ENCODE assay signal across 22 mouse cellular contexts in the genomic region with DNA sequence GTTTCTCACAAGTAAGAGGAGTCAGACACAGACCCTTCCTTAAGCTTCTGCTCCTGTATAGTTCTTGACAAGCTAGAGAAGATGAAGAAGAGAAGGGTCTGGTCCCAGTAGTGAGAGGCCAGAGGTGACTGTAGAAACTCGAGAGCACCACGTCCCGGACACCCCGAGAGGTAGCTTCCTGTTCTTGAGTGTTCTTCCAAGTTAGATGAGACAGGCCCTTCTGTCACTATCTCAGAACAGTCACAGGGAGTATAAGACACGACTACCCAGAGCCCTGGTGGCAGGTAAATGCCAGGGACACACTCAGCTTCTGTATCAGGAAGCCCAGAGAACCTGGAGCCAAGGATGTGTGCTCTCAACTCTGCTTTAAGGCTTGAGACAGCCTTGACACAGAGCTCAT. TPM values are rescaled to one million over a fixed set of nuclear protein-coding genes. Genes with fewer than 3 reads are reported as not detected.
DNase-seq lines count a peak whose midpoint lies in the region; ATAC-seq and TF ChIP-seq lines count a peak whose summit lies in the region.
"Had no signal": no experiment of that assay in that cellular context is flagged by ENCODE, and none has a peak within 500 bp of the region (broad histone marks: within the 10 kb centered on the region; RNA-seq: fewer than 3 reads in every experiment).

No protein-coding gene starts in this region.

- no peak for TF ChIP-seq POLR2A in CH12.LX (IDR thresholded peaks at IDR 0.05; ENCODE audit: low read depth, low read length)

- H3K4me2 ChIP-seq in midbrain, embryonic 11.5 days: no peak overlapping the region
- no peak overlapping the region for H3K4me2 ChIP-seq in CH12.LX (ENCODE audit: insufficient read depth, low read depth, poor library complexity, severe bottlenecking)

- no peak overlapping the region for H3K27ac ChIP-seq in heart, embryonic 10.5 days
- H3K27ac ChIP-seq in layer of hippocampus, adult 2 months: peak overlapping the region; percentile 91; the same call in 1 of the 2 replicates
- no peak overlapping the region for H3K27ac ChIP-seq in midbrain, embryonic 11.5 days (ENCODE audit: low read depth, low read length)
- no peak overlapping the region for H3K27ac ChIP-seq in midbrain, embryonic 10.5 days (replicated peaks)
- no peak overlapping the region for H3K27ac ChIP-seq in CH12.LX (ENCODE audit: insufficient read depth, low read depth)

- H3K79me2 ChIP-seq in CH12.LX (replicated peaks; ENCODE audit: control insufficient read depth, extremely low read depth, insufficient read depth, poor library complexity, severe bottlenecking): no peaks in the 10 kb centered on the region

- H3K4me3 ChIP-seq in heart, embryonic 10.5 days: no peak overlapping the region
- H3K4me3 ChIP-seq in layer of hippocampus, adult 2 months: no peak overlapping the region
- H3K4me3 ChIP-seq in midbrain, embryonic 11.5 days (ENCODE audit: low read depth, low read length): no peak overlapping the region
- H3K4me3 ChIP-seq in midbrain, embryonic 10.5 days: no peak overlapping the region
- no peak overlapping the region for H3K4me3 ChIP-seq in CH12.LX (replicated peaks in 1 of 3; ENCODE audit: low read depth in 2 of 3, low read length in 2 of 3, poor library complexity in 1 of 3)

- TF ChIP-seq RAD21 in CH12.LX (IDR thresholded peaks at IDR 0.05; ENCODE audit: low read depth, low read length): no peak

- in situ Hi-C loops in CH12.LX (cut with MboI; ENCODE audit: low pct_ligation_motif_present, low pct_unique_long_range_greater_than_20kb, low sequenced_read_pairs): no loop called here

- no peak for TF ChIP-seq CTCF in layer of hippocampus, adult 2 months (conservative IDR thresholded peaks at IDR 0.05)
- TF ChIP-seq CTCF in CH12.LX (conservative IDR thresholded peaks at IDR 0.05 in 1 of 2, IDR thresholded peaks at IDR 0.05 in 1 of 2; ENCODE audit: low read depth in 2 of 2, low read length in 2 of 2): no peak

- no peak for ATAC-seq in midbrain, embryonic 11.5 days (ENCODE audit: low FRiP score)
- ATAC-seq: activated CD4-positive, CD25-positive, alpha-beta regulatory T cell, adult 4 months; CD4-positive, CD25-positive, alpha-beta regulatory T cell, adult 4 months; Patski had no signal

- H3K36me3 ChIP-seq in heart, embryonic 10.5 days: peaks cover 96% of the 10 kb centered on the region
- H3K36me3 ChIP-seq in midbrain, embryonic 11.5 days (ENCODE audit: control insufficient read depth, insufficient read depth, low read length): peaks cover 25% of the 10 kb centered on the region
- peaks cover 98% of the 10 kb centered on the region for H3K36me3 ChIP-seq in midbrain, embryonic 10.5 days
- peaks cover 72 to 96% of the 10 kb centered on the region in 2 experiments for H3K36me3 ChIP-seq in CH12.LX (replicated peaks in 1 of 2; ENCODE audit: control insufficient read depth in 1 of 2, insufficient read depth in 1 of 2, low read length in 1 of 2)

- H3K4me1 ChIP-seq in heart, embryonic 10.5 days: no peaks in the 10 kb centered on the region
- no peaks in the 10 kb centered on the region for H3K4me1 ChIP-seq in midbrain, embryonic 11.5 days (ENCODE audit: control insufficient read depth, insufficient read depth, low read length)
- H3K4me1 ChIP-seq in midbrain, embryonic 10.5 days: no peaks in the 10 kb centered on the region
- H3K4me1 ChIP-seq in CH12.LX (ENCODE audit: control insufficient read depth in 1 of 2, insufficient read depth in 2 of 2): no peaks in the 10 kb centered on the region

- dilution Hi-C loops in CH12.LX (cut with MboI; ENCODE audit: extremely low pct_ligation_motif_present, extremely low pct_unique_long_range_greater_than_20kb, low sequenced_read_pairs): no loop called here

- TF ChIP-seq EP300 in CH12.LX (IDR thresholded peaks at IDR 0.05; ENCODE audit: low read length): no peak

- H3K9me3 ChIP-seq in heart, embryonic 10.5 days: no peaks in the 10 kb centered on the region
- no peaks in the 10 kb centered on the region for H3K9me3 ChIP-seq in midbrain, embryonic 11.5 days (ENCODE audit: control insufficient read depth, low read length)
- no peaks in the 10 kb centered on the region for H3K9me3 ChIP-seq in midbrain, embryonic 10.5 days (replicated peaks)
- H3K9me3 ChIP-seq in CH12.LX (replicated peaks; ENCODE audit: low read length): no peaks in the 10 kb centered on the region
- H3K9me3 ChIP-seq: G1E had no signal

- no peaks in the 10 kb centered on the region for H3K27me3 ChIP-seq in heart, embryonic 10.5 days (ENCODE audit: insufficient read depth, poor library complexity, severe bottlenecking)
- H3K27me3 ChIP-seq in midbrain, embryonic 11.5 days (ENCODE audit: control insufficient read depth, insufficient read depth, low read length): no peaks in the 10 kb centered on the region
- no peaks in the 10 kb centered on the region for H3K27me3 ChIP-seq in midbrain, embryonic 10.5 days (ENCODE audit: low read depth, poor library complexity, severe bottlenecking)
- no peaks in the 10 kb centered on the region for H3K27me3 ChIP-seq in CH12.LX (replicated peaks)
- H3K27me3 ChIP-seq: Patski had no signal

- WGBS in heart, embryonic 10.5 days: 74% methylated on average over 5 of the region's 5 CpGs
- 90% methylated on average over 5 of the region's 5 CpGs for WGBS in midbrain, embryonic 11.5 days
- 83% methylated on average over 5 of the region's 5 CpGs for WGBS in midbrain, embryonic 10.5 days

- H3K9ac ChIP-seq in midbrain, embryonic 11.5 days (ENCODE audit: low read length): no peak overlapping the region
- no peak overlapping the region for H3K9ac ChIP-seq in CH12.LX (ENCODE audit: insufficient read depth, low read depth)

- peak; percentile 58 for DNase-seq in heart, embryonic 10.5 days (ENCODE audit: low spot score)
- DNase-seq in heart, adult 8-10 months (ENCODE audit: low spot score): no peak
- DNase-seq in layer of hippocampus, adult 2 months (ENCODE audit: low spot score in 2 of 2): no peak
- DNase-seq in layer of hippocampus, postnatal 36 days: no peak
- DNase-seq in midbrain, embryonic 11.5 days (ENCODE audit: low spot score, missing footprints): peak; percentile 59
- no peak for DNase-seq in midbrain, embryonic 10.5 days (ENCODE audit: low spot score)
- DNase-seq in CH12.LX (ENCODE audit: extremely low read depth): no peak
- DNase-seq in cerebellum, postnatal 14 days: no peak
- DNase-seq: adrenal gland, adult 2 months; adrenal gland, adult 8-10 months; adrenal gland, postnatal 10 days; adrenal gland, postnatal 14 days; adrenal gland, postnatal 25 days; adrenal gland, postnatal 36 days; B cell, adult 2 months; cerebellum, adult 11 months; cerebellum, adult 11-12 months; cerebellum, adult 18-20 months had no signal

TF ChIP-seq in CH12.LX, 34 proteins besides CTCF, POLR2A, EP300 and RAD21:
- TF ChIP-seq CHD1 (IDR thresholded peaks at IDR 0.05; ENCODE audit: low read depth, low read length): no peak
- 0 out of 2 replicates have a peak, but pooled peaks have one; percentile 42 for TF ChIP-seq POLR2AphosphoS2 (IDR thresholded peaks at IDR 0.05; ENCODE audit: low read depth, low read length)
- no peak for TF ChIP-seq HCFC1 (IDR thresholded peaks at IDR 0.05; ENCODE audit: low read depth, low read length)
- no peak for TF ChIP-seq MXI1 (IDR thresholded peaks at IDR 0.05; ENCODE audit: low read depth, low read length)

RNA-seq across cellular contexts. Expression of gene Thyn1, which starts 9.7 kb away (rescaled TPM):
- polyA plus RNA-seq in heart, embryonic 10.5 days (2016; fragmentation: Nextera tagmentation; extraction: Ambion mirVana): 125 and 145 TPM in 2 replicates
- 10 to 100 TPM; 24.8 to 30.0 (median 25.8) TPM for total RNA-seq in heart, adult 8-10 months (2022)
- 100 to 1,000 TPM in 1 of 2 experiments, 10 to 100 TPM in 1; 98.7 to 107 TPM for total RNA-seq in layer of hippocampus, adult 2 months (2021)
- 100 to 1,000 TPM; 107 to 109 TPM for total RNA-seq in layer of hippocampus, postnatal 36 days (2021)
- 157 and 173 TPM in 2 replicates for polyA plus RNA-seq in midbrain, embryonic 11.5 days (2014; fragmentation: Nextera tagmentation; extraction: Ambion mirVana)
- polyA plus RNA-seq in midbrain, embryonic 10.5 days (2016; fragmentation: Nextera tagmentation; extraction: Ambion mirVana): 166 and 178 TPM in 2 replicates
- total RNA-seq in CH12.LX (2012; rRNA removed) (150 and 176 TPM in 2 replicates), CH12.LX (2014; rRNA removed) (203 and 230 TPM in 2 replicates)
- 141 and 151 TPM in 2 replicates for polyA plus RNA-seq in CH12.LX (2012; ENCODE audit: insufficient read length, low read depth)

RNA-seq across cellular contexts. Expression of gene Acad8, which starts 9.9 kb away (rescaled TPM):
- 40.5 and 42.2 TPM in 2 replicates for polyA plus RNA-seq in heart, embryonic 10.5 days (2016; fragmentation: Nextera tagmentation; extraction: Ambion mirVana)
- 10 to 100 TPM; 55.4 to 70.1 (median 62.1) TPM for total RNA-seq in heart, adult 8-10 months (2022)
- total RNA-seq in layer of hippocampus, adult 2 months (2021): 10 to 100 TPM; 37.6 to 40.7 TPM
- 10 to 100 TPM; 38.5 to 42.3 TPM for total RNA-seq in layer of hippocampus, postnatal 36 days (2021)
- 36.0 and 40.4 TPM in 2 replicates for polyA plus RNA-seq in midbrain, embryonic 11.5 days (2014; fragmentation: Nextera tagmentation; extraction: Ambion mirVana)
- polyA plus RNA-seq in midbrain, embryonic 10.5 days (2016; fragmentation: Nextera tagmentation; extraction: Ambion mirVana): 43.8 and 46.1 TPM in 2 replicates
- total RNA-seq in CH12.LX (2012; rRNA removed) (22.8 and 24.7 TPM in 2 replicates), CH12.LX (2014; rRNA removed) (21.7 and 26.7 TPM in 2 replicates)
- 13.7 and 18.8 TPM in 2 replicates for polyA plus RNA-seq in CH12.LX (2012; ENCODE audit: insufficient read length, low read depth)

RNA-seq across cellular contexts. Expression of gene Vps26b, which starts 20.6 kb away (rescaled TPM):
- polyA plus RNA-seq in heart, embryonic 10.5 days (2016; fragmentation: Nextera tagmentation; extraction: Ambion mirVana): 23.3 and 30.8 TPM in 2 replicates
- 10 to 100 TPM; 28.6 to 31.8 (median 30.4) TPM for total RNA-seq in heart, adult 8-10 months (2022)
- total RNA-seq in layer of hippocampus, adult 2 months (2021): 100 to 1,000 TPM; 106 to 111 TPM
- total RNA-seq in layer of hippocampus, postnatal 36 days (2021): 100 to 1,000 TPM; 109 to 111 TPM
- 53.1 and 56.7 TPM in 2 replicates for polyA plus RNA-seq in midbrain, embryonic 11.5 days (2014; fragmentation: Nextera tagmentation; extraction: Ambion mirVana)
- 38.3 and 40.7 TPM in 2 replicates for polyA plus RNA-seq in midbrain, embryonic 10.5 days (2016; fragmentation: Nextera tagmentation; extraction: Ambion mirVana)
- total RNA-seq in CH12.LX (2012; rRNA removed) (30.5 and 33.8 TPM in 2 replicates), CH12.LX (2014; rRNA removed) (21.0 and 22.3 TPM in 2 replicates)
- 16.6 and 17.7 TPM in 2 replicates for polyA plus RNA-seq in CH12.LX (2012; ENCODE audit: insufficient read length, low read depth)

RNA-seq across cellular contexts. Expression of gene Ncapd3, which starts 20.7 kb away (rescaled TPM):
- 28.3 and 29.4 TPM in 2 replicates for polyA plus RNA-seq in heart, embryonic 10.5 days (2016; fragmentation: Nextera tagmentation; extraction: Ambion mirVana)
- 10 to 100 TPM in 3 of 4 experiments, 1 to 10 TPM in 1; 9.1 to 10.6 (median 10.3) TPM for total RNA-seq in heart, adult 8-10 months (2022)
- total RNA-seq in layer of hippocampus, adult 2 months (2021): 10 to 100 TPM; 18.8 to 19.6 TPM
- total RNA-seq in layer of hippocampus, postnatal 36 days (2021): 10 to 100 TPM; 17.7 to 19.8 TPM
- 39.8 and 43.3 TPM in 2 replicates for polyA plus RNA-seq in midbrain, embryonic 11.5 days (2014; fragmentation: Nextera tagmentation; extraction: Ambion mirVana)
- 36.9 and 37.3 TPM in 2 replicates for polyA plus RNA-seq in midbrain, embryonic 10.5 days (2016; fragmentation: Nextera tagmentation; extraction: Ambion mirVana)
- total RNA-seq in CH12.LX (2012; rRNA removed) (32.2 and 33.7 TPM in 2 replicates), CH12.LX (2014; rRNA removed) (38.2 and 39.2 TPM in 2 replicates)
- polyA plus RNA-seq in CH12.LX (2012; ENCODE audit: insufficient read length, low read depth): 23.5 and 29.9 TPM in 2 replicates

Comparison
In these comparisons a context has a peak if more than half of its experiments do, and no peak if none do; other contexts are left out.
1. DNase-seq: peak in heart, embryonic 10.5 days (single experiment) and midbrain, embryonic 11.5 days (single experiment); none in heart, adult 8-10 months (single experiment), layer of hippocampus, adult 2 months (0 of 2), layer of hippocampus, postnatal 36 days (0 of 2), midbrain, embryonic 10.5 days (single experiment), CH12.LX (single experiment) and cerebellum, postnatal 14 days (0 of 2).